Mouse (Mus musculus) forebrain, embryonic 15.5 days (tissue): ENCODE results near the gene Scd2. TPM values are rescaled to one million over a fixed set of nuclear protein-coding genes. Genes with fewer than 3 reads are reported as not detected.
A peak's percentile ranks its signal among the peaks of the same experiment; 100 is the strongest.
"Not testable (repeated sequence)": the region's sequence is repeated elsewhere in the genome, so short reads cannot be mapped to it uniquely, and the experiment has no call there.

Experiments
- ATAC-seq: fragments of 200-750 bp; cut with Nextera tagmentation; replicated peaks from 2 replicates; pipeline ENCODE4 v1.8.0; 2017; ENCODE audit warnings: mild to moderate bottlenecking, moderate TSS enrichment, moderate library complexity
- H3K27ac ChIP-seq: fragments of 300-500 bp; sonication (generic); replicated peaks from 2 replicates; pipeline ENCODE4 v1.5.1; 2015; ENCODE audit warnings: mild to moderate bottlenecking, inconsistent platforms
- H3K27me3 ChIP-seq: fragments of 300-500 bp; sonication (generic); 2 replicates; pipeline ENCODE4 v1.6.1; 2015; ENCODE audit warnings: inconsistent platforms
- H3K36me3 ChIP-seq: fragments of 300-500 bp; sonication (generic); 2 replicates; pipeline ENCODE4 v1.6.1; 2015; ENCODE audit warnings: mild to moderate bottlenecking, inconsistent platforms
- H3K4me1 ChIP-seq: fragments of 300-500 bp; sonication (generic); 2 replicates; pipeline ENCODE4 v1.6.1; 2015; ENCODE audit warnings: inconsistent platforms
- H3K4me2 ChIP-seq: fragments of 300-500 bp; sonication (generic); replicated peaks from 2 replicates; pipeline ENCODE4 v1.6.1; 2015; ENCODE audit warnings: mild to moderate bottlenecking, inconsistent platforms
- H3K4me3 ChIP-seq: fragments of 300-500 bp; sonication (generic); 2 replicates; pipeline ENCODE4 v1.5.1; 2015; ENCODE audit warnings: mild to moderate bottlenecking, inconsistent platforms
- H3K9ac ChIP-seq: fragments of 300-500 bp; sonication (generic); replicated peaks from 2 replicates; pipeline ENCODE4 v1.6.1; 2015; ENCODE audit warnings: mild to moderate bottlenecking, inconsistent platforms
- H3K9me3 ChIP-seq: fragments of 300-500 bp; sonication (generic); 2 replicates; pipeline ENCODE4 v1.6.1; 2016; ENCODE audit warnings: inconsistent platforms
- WGBS: fragments of 180-500 bp; shearing (Covaris S2); methylation state at CpG from one replicate; pipeline ENCODE4 v1.1.7; 2015; ENCODE audit warnings: mixed read lengths; 5-methylcytosine and 5-hydroxymethylcytosine counted together
- polyA plus RNA-seq: library from polyadenylated mRNA; unstranded; fragments of >200 nt; fragmentation: Nextera tagmentation; extraction: Ambion mirVana; gene quantifications from 2 replicates; pipeline ENCODE4 v1.2.1, GENCODE M21; 2015

Scd2 gene
- polyA plus RNA-seq, 1 experiment from 2014 or later: 267 TPM

DNA sequence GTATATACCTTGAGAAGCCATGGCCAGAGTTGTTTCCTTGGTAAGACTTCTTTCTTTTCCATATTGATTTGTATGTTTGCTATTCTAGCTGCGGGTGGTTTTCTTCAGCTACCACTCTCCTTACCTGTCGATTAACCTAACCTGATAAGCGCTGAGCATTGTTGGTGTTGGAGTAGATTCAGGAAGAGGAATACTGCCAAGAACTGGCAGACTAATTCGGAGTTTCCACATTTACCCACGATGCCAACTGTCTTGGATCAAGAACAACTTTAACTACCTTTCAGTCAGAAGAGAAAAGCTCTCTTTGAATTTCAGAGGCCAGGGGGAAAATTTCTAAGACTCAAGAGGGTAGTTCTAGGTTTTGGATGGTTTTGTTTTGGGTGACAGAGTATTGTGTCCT lies 16.6 kb upstream of the Scd2 start:
- no peak for ATAC-seq
- peaks cover 28% of the 10 kb centered on the region for H3K4me1 ChIP-seq
- H3K27ac ChIP-seq: no peak overlapping the region
- 64% methylated on average over 5 of the region's 5 CpGs for WGBS
- no peaks in the 10 kb centered on the region for H3K27me3 ChIP-seq
- H3K9ac ChIP-seq: no peak overlapping the region
- H3K4me3 ChIP-seq: no peak overlapping the region
- no peaks in the 10 kb centered on the region for H3K36me3 ChIP-seq
- no peaks in the 10 kb centered on the region for H3K9me3 ChIP-seq
- no peak overlapping the region for H3K4me2 ChIP-seq

- Histone ChIP-seq H3K4me1 (peaks cover 36% of the 10 kb centered on the region), H3K9ac (no peak overlapping the region), H3K27ac (no peak overlapping the region), H3K27me3 (no peaks in the 10 kb centered on the region), H3K4me2 (no peak overlapping the region), H3K4me3 (no peak overlapping the region), H3K36me3 (no peaks in the 10 kb centered on the region), H3K9me3 (no peaks in the 10 kb centered on the region)
- no peak for ATAC-seq
- WGBS: 93% methylated on average over 8 of the region's 8 CpGs
Measured at GRCm38 (mm10) chr19:44277931-44278330, 15.5 kb upstream of the Scd2 start.

- ATAC-seq: no peak
- H3K4me2 ChIP-seq: no peak overlapping the region
- H3K9me3 ChIP-seq: no peaks in the 10 kb centered on the region
- WGBS: 6% methylated on average over 6 of the region's 6 CpGs
- H3K4me3 ChIP-seq: no peak overlapping the region
- H3K27ac ChIP-seq: peak overlapping the region; percentile 17; the same call in 1 of the 2 replicates
- peaks cover 55% of the 10 kb centered on the region for H3K4me1 ChIP-seq
- no peaks in the 10 kb centered on the region for H3K27me3 ChIP-seq
- no peak overlapping the region for H3K9ac ChIP-seq
- no peaks in the 10 kb centered on the region for H3K36me3 ChIP-seq
Measured at GRCm38 (mm10) chr19:44280755-44281154, 12.7 kb upstream of the Scd2 start.

- H3K27me3 ChIP-seq, H3K9me3 ChIP-seq, H3K4me2 ChIP-seq, ATAC-seq, H3K9ac ChIP-seq, H3K36me3 ChIP-seq, H3K4me3 ChIP-seq: not testable (repeated sequence)
- peaks cover 45% of the 10 kb centered on the region for H3K4me1 ChIP-seq
- WGBS: 68% methylated on average over 1 of the region's 1 CpGs
- H3K27ac ChIP-seq: peak overlapping the region; percentile 74
Measured at GRCm38 (mm10) chr19:44281825-44282447, 11.5 kb upstream of the Scd2 start.

GRCm38 (mm10) chr19:44282534-44283156 lies 10.8 kb upstream of the Scd2 start:
- peak overlapping the region; percentile 96 for H3K27ac ChIP-seq
- H3K27me3 ChIP-seq: no peaks in the 10 kb centered on the region
- H3K4me2 ChIP-seq: no peak overlapping the region
- H3K9me3 ChIP-seq: no peaks in the 10 kb centered on the region
- 15% methylated on average over 9 of the region's 9 CpGs for WGBS
- peaks cover 38% of the 10 kb centered on the region for H3K4me1 ChIP-seq
- H3K4me3 ChIP-seq: no peak overlapping the region
- no peak for ATAC-seq
- H3K36me3 ChIP-seq: no peaks in the 10 kb centered on the region
- no peak overlapping the region for H3K9ac ChIP-seq

DNA sequence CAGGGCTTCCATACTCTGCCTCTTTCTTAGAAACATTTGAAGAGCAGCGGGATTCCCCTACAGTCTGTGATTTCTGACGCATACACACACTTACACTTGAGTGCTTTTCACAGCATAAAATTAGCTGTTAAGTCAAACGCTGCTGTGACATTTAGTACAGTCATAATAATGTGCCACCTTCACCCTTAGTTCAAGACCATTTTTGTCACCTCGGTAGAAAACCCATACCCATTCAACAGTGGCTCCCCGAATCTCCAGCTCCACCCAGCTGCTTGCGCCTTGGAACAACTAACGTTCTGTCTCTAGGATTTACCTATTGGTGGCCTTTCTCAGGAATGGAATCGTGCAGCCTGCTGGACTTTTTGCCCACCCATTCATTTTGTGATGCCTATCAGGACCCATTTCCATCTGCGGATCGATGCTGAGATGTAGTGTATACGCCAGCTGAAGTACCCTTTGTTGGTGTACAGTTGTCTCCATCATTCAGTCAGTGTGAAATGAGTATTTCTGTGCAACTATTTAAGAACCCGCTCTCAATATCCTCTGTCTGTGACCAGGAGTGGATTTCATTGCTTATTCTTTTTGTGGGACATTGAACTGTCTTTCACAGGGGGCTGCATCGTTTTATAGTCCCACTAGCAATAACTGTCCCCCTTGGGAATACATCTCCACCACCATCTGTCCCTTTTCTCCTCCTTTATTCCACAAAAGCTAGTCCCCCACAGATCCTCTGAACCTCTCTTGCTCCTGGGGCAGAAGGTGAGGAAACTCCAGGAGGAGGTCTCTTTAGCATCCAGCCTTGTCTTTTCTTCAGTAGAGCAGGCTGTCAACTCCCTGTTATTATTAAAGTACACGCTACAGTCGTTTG lies 10.1 kb upstream of the Scd2 start:
- no peak; the same call in 1 of the 2 replicates for ATAC-seq
- no peaks in the 10 kb centered on the region for H3K9me3 ChIP-seq
- WGBS: 15% methylated on average over 15 of the region's 15 CpGs

GRCm38 (mm10) chr19:44284025-44284695 lies 9.3 kb upstream of the Scd2 start:
- no peaks in the 10 kb centered on the region for H3K9me3 ChIP-seq
- no peaks in the 10 kb centered on the region for H3K36me3 ChIP-seq
- peak overlapping the region; percentile 47 for H3K4me3 ChIP-seq
- peak overlapping the region; percentile 76 for H3K4me2 ChIP-seq
- H3K27me3 ChIP-seq: no peaks in the 10 kb centered on the region
- peak overlapping the region; percentile 61 for H3K9ac ChIP-seq
- peaks cover 36% of the 10 kb centered on the region for H3K4me1 ChIP-seq
- WGBS: under 1% methylated on average over 36 of the region's 38 CpGs
- H3K27ac ChIP-seq: peak overlapping the region; percentile 96
- peak; percentile 99 for ATAC-seq

More for the DNA sequence above, 10.1 kb upstream of the Scd2 start:
- no peaks in the 10 kb centered on the region for H3K27me3 ChIP-seq
- H3K4me3 ChIP-seq: peak overlapping the region; percentile 47
- H3K27ac ChIP-seq: peak overlapping the region; percentile 96
- H3K9ac ChIP-seq: peak overlapping the region; percentile 61; the same call in 1 of the 2 replicates
- no peaks in the 10 kb centered on the region for H3K36me3 ChIP-seq
- H3K4me1 ChIP-seq: peaks cover 36% of the 10 kb centered on the region
- H3K4me2 ChIP-seq: peak overlapping the region; percentile 76

DNA sequence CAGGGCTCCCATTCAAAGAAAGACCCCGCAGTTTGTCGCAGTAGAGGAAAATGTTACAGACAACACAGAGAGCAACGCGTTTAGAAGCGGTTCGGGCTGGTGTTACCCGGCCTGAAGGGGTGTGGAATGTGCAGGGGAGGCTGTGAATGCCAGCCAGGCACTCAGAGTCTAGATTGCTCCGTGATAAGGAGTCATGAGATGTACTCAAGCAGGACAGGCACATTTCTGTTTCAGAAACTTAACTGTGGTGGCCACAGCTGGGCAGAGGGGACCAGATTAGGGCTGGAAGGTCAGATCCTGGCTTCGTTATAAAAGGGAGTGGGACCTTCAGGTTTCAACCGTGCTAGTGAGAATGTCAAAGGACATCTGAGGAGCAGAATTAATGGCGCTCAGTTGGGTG lies 8.8 kb upstream of the Scd2 start:
- no peaks in the 10 kb centered on the region for H3K36me3 ChIP-seq
- H3K27ac ChIP-seq: peak overlapping the region; percentile 96
- H3K9ac ChIP-seq: peak overlapping the region; percentile 61
- H3K4me1 ChIP-seq: peaks cover 36% of the 10 kb centered on the region
- peak overlapping the region; percentile 47 for H3K4me3 ChIP-seq
- ATAC-seq: no peak; the same call in 1 of the 2 replicates
- WGBS: 2% methylated on average over 11 of the region's 11 CpGs
- no peaks in the 10 kb centered on the region for H3K9me3 ChIP-seq
- peak overlapping the region; percentile 76 for H3K4me2 ChIP-seq
- no peaks in the 10 kb centered on the region for H3K27me3 ChIP-seq

DNA sequence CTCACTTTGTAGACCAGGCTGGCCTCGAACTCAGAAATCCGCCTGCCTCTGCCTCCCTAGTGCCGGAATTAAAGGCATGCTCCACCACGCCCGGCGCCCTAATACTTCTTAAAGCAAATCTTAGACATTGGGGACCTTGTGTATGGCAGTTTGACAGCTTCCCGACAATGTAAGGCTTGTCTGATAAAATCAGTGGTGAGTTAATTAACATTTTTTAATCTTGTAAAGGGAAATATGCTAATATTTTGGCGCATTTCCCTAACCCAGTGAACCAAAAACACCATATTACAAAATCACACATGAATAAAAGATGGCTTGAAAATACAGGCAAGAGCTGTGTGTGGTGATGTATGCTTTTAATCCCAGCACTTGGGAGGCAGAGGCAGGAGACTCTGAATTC lies 7.9 kb upstream of the Scd2 start:
- Histone ChIP-seq H3K9me3 (no peaks in the 10 kb centered on the region), H3K27me3 (no peaks in the 10 kb centered on the region), H3K36me3 (no peaks in the 10 kb centered on the region), H3K4me2 (no peak overlapping the region), H3K9ac (no peak overlapping the region), H3K27ac (0 out of 2 replicates have a peak overlapping the region, but pooled peaks have one; percentile 15), H3K4me1 (peaks cover 35% of the 10 kb centered on the region), H3K4me3 (no peak overlapping the region)
- WGBS: 81% methylated on average over 8 of the region's 8 CpGs
- ATAC-seq: no peak

GRCm38 (mm10) chr19:44286109-44286508 lies 7.4 kb upstream of the Scd2 start:
- H3K27ac ChIP-seq: no peak overlapping the region
- H3K9me3 ChIP-seq: no peaks in the 10 kb centered on the region
- WGBS: 63% methylated on average over 2 of the region's 2 CpGs
- no peak for ATAC-seq
- H3K36me3 ChIP-seq: no peaks in the 10 kb centered on the region
- H3K4me2 ChIP-seq: no peak overlapping the region
- no peak overlapping the region for H3K9ac ChIP-seq
- no peak overlapping the region for H3K4me3 ChIP-seq
- H3K4me1 ChIP-seq: peaks cover 30% of the 10 kb centered on the region
- H3K27me3 ChIP-seq: no peaks in the 10 kb centered on the region

DNA sequence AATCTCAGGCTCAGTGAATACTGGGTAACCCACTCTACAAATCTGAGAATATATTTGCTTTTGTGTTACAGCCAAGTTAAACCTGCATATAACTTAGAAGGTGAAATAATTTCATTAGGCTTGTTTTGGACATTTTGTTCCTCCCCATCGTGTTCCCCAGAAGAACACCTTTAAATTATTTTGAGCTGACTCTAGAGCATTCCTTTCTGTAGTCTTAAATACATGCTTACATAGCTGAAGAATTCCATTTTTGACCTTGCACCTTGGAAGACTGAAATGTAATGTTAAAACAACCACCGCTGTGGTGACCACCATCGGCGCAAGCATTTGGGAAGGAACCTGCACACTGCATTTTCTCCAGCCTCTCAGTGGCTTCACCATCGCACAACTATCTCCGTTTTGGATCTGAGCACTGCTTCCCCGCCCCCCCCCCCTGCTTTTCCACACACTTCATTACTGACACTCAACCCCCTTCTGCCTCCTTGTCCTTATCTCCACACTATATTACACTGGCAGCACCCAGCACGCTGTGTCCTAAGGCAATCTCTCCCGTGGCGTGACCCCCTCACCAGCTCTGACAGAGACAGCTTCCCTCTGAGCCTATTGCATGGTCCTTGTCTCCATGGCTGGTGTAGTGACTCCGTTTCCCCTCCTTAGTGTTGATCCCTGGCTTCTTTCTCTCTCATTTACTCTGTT lies 5.9 kb upstream of the Scd2 start:
- Histone ChIP-seq H3K27me3 (no peaks in the 10 kb centered on the region), H3K27ac (no peak overlapping the region), H3K9ac (no peak overlapping the region), H3K4me3 (no peak overlapping the region), H3K9me3 (no peaks in the 10 kb centered on the region), H3K4me2 (no peak overlapping the region), H3K36me3 (no peaks in the 10 kb centered on the region), H3K4me1 (peaks cover 30% of the 10 kb centered on the region)
- no peak for ATAC-seq
- 88% methylated on average over 11 of the region's 11 CpGs for WGBS
